Mouse (Mus musculus): Measurements from ENCODE around the gene Dclk2.

Gene Dclk2

DNA sequence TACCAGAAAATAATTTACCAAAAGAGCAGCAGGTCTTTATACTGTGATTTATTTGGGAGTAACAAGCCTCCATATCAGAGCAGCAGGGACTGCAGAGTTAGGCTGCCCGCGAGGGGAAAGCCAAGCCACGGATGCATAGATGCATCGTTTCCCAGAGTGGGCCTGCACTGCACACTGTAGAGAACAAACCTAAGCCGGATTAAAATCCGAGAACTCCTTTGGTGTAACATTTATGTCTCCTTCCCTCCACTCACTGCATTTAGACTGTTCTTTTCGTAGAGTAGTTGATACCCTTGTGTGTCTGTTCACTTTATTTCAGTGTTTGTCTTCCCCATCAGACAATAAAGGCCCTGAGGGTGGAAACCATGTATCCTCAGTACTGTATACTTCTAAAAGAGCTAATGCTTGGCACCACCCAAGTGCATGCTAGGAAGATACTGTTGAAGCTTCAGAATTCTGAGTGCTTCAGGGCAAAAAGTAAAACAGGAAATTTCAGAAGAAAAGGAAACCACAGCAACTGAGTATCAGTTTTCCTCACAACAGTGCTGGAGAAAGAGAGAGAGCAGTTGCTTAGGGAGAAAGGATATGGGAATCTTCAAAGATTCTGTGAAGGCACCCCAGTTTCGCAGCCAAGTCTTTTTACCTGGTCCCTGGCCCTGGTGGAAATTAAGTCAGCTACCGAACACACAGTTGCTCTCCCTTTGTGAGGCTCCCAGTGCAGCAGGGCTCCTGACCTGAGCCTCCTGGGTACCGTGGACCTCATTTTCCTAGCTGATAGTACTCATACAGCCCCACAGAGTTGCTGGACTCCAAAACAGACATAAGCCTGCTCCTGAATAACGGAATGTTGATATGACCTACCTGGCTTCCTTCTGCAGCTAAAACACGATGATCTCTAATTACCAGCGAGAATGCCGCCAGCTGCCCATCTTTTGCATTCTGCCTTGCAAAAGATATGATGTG, 165.8 kb downstream of the Dclk2 start:
- DNase-seq, result no peak

DNA sequence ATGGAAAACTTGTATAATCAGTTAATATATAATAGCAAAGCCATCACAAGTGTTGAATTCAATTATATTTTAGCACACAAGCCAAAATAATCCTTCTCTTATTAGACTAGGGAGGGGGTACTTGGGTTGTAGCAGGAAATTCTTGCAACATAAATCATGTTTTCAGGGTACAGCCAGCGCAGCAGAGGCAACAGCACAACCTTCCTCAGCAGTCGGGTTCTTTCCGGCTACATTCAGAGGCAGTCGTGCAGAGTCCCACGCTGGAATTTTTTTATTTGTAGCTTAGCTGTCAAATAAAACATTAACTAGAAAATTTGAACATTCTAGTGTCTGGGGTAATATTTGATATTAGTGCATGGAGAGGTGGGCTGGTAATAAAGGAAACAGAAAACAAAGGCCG, 166.5 kb downstream of the Dclk2 start:
- DNase-seq, result no peak

- DNase-seq, result no peak
Measured at GRCm38 (mm10) chr3:86750652-86751051, 170.0 kb downstream of the Dclk2 start.

- no peak for DNase-seq
Measured at GRCm38 (mm10) chr3:86745769-86746512, 174.7 kb downstream of the Dclk2 start.

- peak; percentile 38 for DNase-seq
Measured at GRCm38 (mm10) chr3:86745348-86745747, 175.3 kb downstream of the Dclk2 start.

DNA sequence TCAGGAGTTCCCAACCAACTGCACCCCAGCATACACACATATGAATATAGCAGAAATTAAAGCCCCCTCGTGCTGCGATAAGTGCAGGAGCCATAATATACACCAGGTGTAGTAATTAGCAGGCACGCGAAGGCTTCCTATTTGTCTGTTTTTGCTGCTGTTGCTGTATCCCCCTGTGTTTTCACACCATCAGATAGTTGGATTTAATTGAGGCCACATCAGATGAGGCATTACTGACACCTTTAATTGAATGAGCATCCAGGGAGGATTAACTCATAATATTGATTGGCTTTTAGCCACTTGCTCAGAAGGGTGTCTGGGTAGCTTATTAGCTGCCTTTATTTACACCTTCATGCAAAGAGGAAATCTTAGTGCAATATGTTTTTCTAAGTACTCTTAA, 180.9 kb downstream of the Dclk2 start:
- DNase-seq, result no peak

GRCm38 (mm10) chr3:86738831-86739230, 181.8 kb downstream of the Dclk2 start:
- no peak for DNase-seq

Measured in cerebellum, adult 9-10 months (tissue).